Mouse (Mus musculus) small intestine, adult 2 months (tissue): Measurements from ENCODE around the gene Pde3a.

Experiments used
- CTCF ChIP-seq: fragments of 200-500 bp; IDR thresholded peaks from 2 replicates; pipeline ENCODE4 v1.5.1; 2012; ENCODE audit warnings: low read depth, mild to moderate bottlenecking, control low read depth, inconsistent platforms, low read length, moderate library complexity, mixed read lengths; ENCODE audit not compliant: insufficient replicate concordance, insufficient read length; ENCODE audit errors: extremely low read depth
- POLR2A ChIP-seq: fragments of 200-500 bp; IDR thresholded peaks from 2 replicates; pipeline ENCODE4 v1.6.1; 2012; ENCODE audit warnings: low read depth, mild to moderate bottlenecking, control low read depth, inconsistent platforms, low read length, moderate library complexity

- TF ChIP-seq CTCF (no peak), POLR2A (no peak)
These were observed 60.8 kb downstream of the Pde3a start for GRCm38 (mm10) chr6:141309872-141310271.
